Mouse (Mus musculus) neural tube, embryonic 11.5 days (tissue): ENCODE results near the gene Slc25a45. TPM values are rescaled to one million over a fixed set of nuclear protein-coding genes. Genes with fewer than 3 reads are reported as not detected.

ENCODE experiments used
- ATAC-seq: fragments of 200-750 bp; cut with Nextera tagmentation; 2 replicates; pipeline ENCODE4 v1.8.0; 2017; ENCODE audit warnings: moderate number of reproducible peaks, mild to moderate bottlenecking, moderate TSS enrichment, moderate library complexity; ENCODE audit not compliant: insufficient read depth, low FRiP score, low TSS enrichment
- DNase-seq: peaks from one replicate; pipeline ENCODE4 v3.0.0-alpha.2; 2015; ENCODE audit warnings: low spot score
- H3K27ac ChIP-seq: fragments of 300-500 bp; sonication (generic); 2 replicates; pipeline ENCODE4 v1.5.1; 2014; ENCODE audit warnings: low read depth, mild to moderate bottlenecking, low read length
- H3K27me3 ChIP-seq: fragments of 300-500 bp; sonication (generic); 2 replicates; pipeline ENCODE4 v1.6.1; 2014; ENCODE audit warnings: mild to moderate bottlenecking, low read length, mixed read lengths; ENCODE audit not compliant: control insufficient read depth, insufficient read depth
- H3K36me3 ChIP-seq: fragments of 300-500 bp; sonication (generic); 2 replicates; pipeline ENCODE4 v1.6.1; 2014; ENCODE audit warnings: mild to moderate bottlenecking, low read length, moderate library complexity, mixed read lengths; ENCODE audit not compliant: control insufficient read depth, insufficient read depth
- H3K4me1 ChIP-seq: fragments of 300-500 bp; sonication (generic); 2 replicates; pipeline ENCODE4 v1.6.1; 2014; ENCODE audit warnings: low read length, mixed read lengths; ENCODE audit not compliant: control insufficient read depth, insufficient read depth
- H3K4me2 ChIP-seq: fragments of 300-500 bp; sonication (generic); 2 replicates; pipeline ENCODE4 v1.6.1; 2014; ENCODE audit warnings: low read depth, mild to moderate bottlenecking, moderate library complexity
- H3K4me3 ChIP-seq: fragments of 300-500 bp; sonication (generic); 2 replicates; pipeline ENCODE4 v1.5.1; 2014; ENCODE audit warnings: low read depth, low read length
- H3K9ac ChIP-seq: fragments of 300-500 bp; sonication (generic); 2 replicates; pipeline ENCODE4 v1.6.1; 2014; ENCODE audit warnings: mild to moderate bottlenecking, low read length
- H3K9me3 ChIP-seq: fragments of 300-500 bp; sonication (generic); 2 replicates; pipeline ENCODE4 v1.6.1; 2016; ENCODE audit warnings: low read length; ENCODE audit not compliant: control insufficient read depth
- WGBS: fragments of 180-500 bp; shearing (Covaris S2); extraction: QIAGEN DNeasy Blood & Tissue Kit; methylation state at CpG from one replicate; pipeline ENCODE4 v1.1.7; 2014; 5-methylcytosine and 5-hydroxymethylcytosine counted together
- polyA plus RNA-seq: library from polyadenylated mRNA; unstranded; fragments of >200 nt; fragmentation: Nextera tagmentation; extraction: Ambion mirVana; gene quantifications from 2 replicates; pipeline ENCODE4 v1.2.1, GENCODE M21; 2014

The Slc25a45 gene
- polyA plus RNA-seq = 0.74 and 1.7 TPM in 2 replicates

- Histone ChIP-seq H3K4me1 (peaks cover 12% of the 10 kb centered on the region; the same call in 1 of the 2 replicates), H3K27ac (no peak within 1 kb of the TSS), H3K27me3 (no peaks in the 10 kb centered on the region), H3K4me2 (no peak within 1 kb of the TSS), H3K4me3 (no peak within 1 kb of the TSS), H3K9me3 (no peaks in the 10 kb centered on the region), H3K36me3 (no peaks in the 10 kb centered on the region), H3K9ac (no peak within 1 kb of the TSS)
- DNase-seq (peak; percentile 75), ATAC-seq (peak; percentile 50; the same call in 1 of the 2 replicates)
- WGBS = 56% methylated on average over 15 of the region's 15 CpGs
Measured at GRCm38 (mm10) chr19:5877618-5878361, at the start of gene Slc25a45. Slc25a45 (plus strand) TSS chr19:5877808.

- 88% methylated on average over 3 of the region's 3 CpGs for WGBS
- Histone ChIP-seq H3K9me3 (no peaks in the 10 kb centered on the region), H3K4me1 (peaks cover 3% of the 10 kb centered on the region; the same call in 1 of the 2 replicates), H3K4me2 (no peak overlapping the region), H3K4me3 (no peak overlapping the region), H3K36me3 (no peaks in the 10 kb centered on the region), H3K9ac (no peak overlapping the region), H3K27ac (no peak overlapping the region), H3K27me3 (no peaks in the 10 kb centered on the region)
- DNase-seq = no peak
- no peak for ATAC-seq
Measured at GRCm38 (mm10) chr19:5828155-5828554, 49.5 kb upstream of the Slc25a45 start.

- H3K27me3 ChIP-seq = no peaks in the 10 kb centered on the region
- H3K4me1 ChIP-seq = no peaks in the 10 kb centered on the region
- H3K9me3 ChIP-seq = no peaks in the 10 kb centered on the region
- no peak overlapping the region for H3K4me3 ChIP-seq
- ATAC-seq = no peak
- H3K36me3 ChIP-seq = no peaks in the 10 kb centered on the region
- no peak overlapping the region for H3K9ac ChIP-seq
- H3K27ac ChIP-seq = no peak overlapping the region
- 89% methylated on average over 7 of the region's 7 CpGs for whole genome bisulfite sequencing
- DNase-seq = no peak
- no peak overlapping the region for H3K4me2 ChIP-seq
Measured at GRCm38 (mm10) chr19:5828905-5829304, 48.7 kb upstream of the Slc25a45 start.

- Histone ChIP-seq H3K9me3 (no peaks in the 10 kb centered on the region), H3K4me1 (no peaks in the 10 kb centered on the region), H3K4me3 (no peak overlapping the region), H3K27ac (no peak overlapping the region), H3K4me2 (no peak overlapping the region), H3K27me3 (no peaks in the 10 kb centered on the region), H3K9ac (no peak overlapping the region), H3K36me3 (no peaks in the 10 kb centered on the region)
- ATAC-seq (no peak), DNase-seq (no peak)
- 87% methylated on average over 19 of the region's 19 CpGs for WGBS
Measured at GRCm38 (mm10) chr19:5829958-5830615, 47.5 kb upstream of the Slc25a45 start.

- Histone ChIP-seq H3K4me1 (no peaks in the 10 kb centered on the region), H3K4me2 (no peak overlapping the region), H3K36me3 (no peaks in the 10 kb centered on the region), H3K27ac (no peak overlapping the region), H3K4me3 (no peak overlapping the region), H3K9ac (no peak overlapping the region), H3K27me3 (no peaks in the 10 kb centered on the region), H3K9me3 (no peaks in the 10 kb centered on the region)
- no peak for DNase-seq
- WGBS = 89% methylated on average over 7 of the region's 7 CpGs
- ATAC-seq = no peak
Measured at GRCm38 (mm10) chr19:5830776-5831175, 46.8 kb upstream of the Slc25a45 start.

GRCm38 (mm10) chr19:5831224-5831957, 46.2 kb upstream of the Slc25a45 start:
- WGBS = 87% methylated on average over 11 of the region's 11 CpGs
- no peak overlapping the region for H3K9ac ChIP-seq
- no peak for DNase-seq

GRCm38 (mm10) chr19:5831958-5832320, 45.7 kb upstream of the Slc25a45 start:
- ATAC-seq = no peak
- no peak overlapping the region for H3K4me3 ChIP-seq
- no peaks in the 10 kb centered on the region for H3K27me3 ChIP-seq
- no peaks in the 10 kb centered on the region for H3K4me1 ChIP-seq
- 94% methylated on average over 4 of the region's 4 CpGs for WGBS
- no peaks in the 10 kb centered on the region for H3K9me3 ChIP-seq
- DNase-seq = no peak
- no peaks in the 10 kb centered on the region for H3K36me3 ChIP-seq
- no peak overlapping the region for H3K9ac ChIP-seq
- no peak overlapping the region for H3K27ac ChIP-seq
- no peak overlapping the region for H3K4me2 ChIP-seq

More at GRCm38 (mm10) chr19:5831224-5831957, 46.2 kb upstream of the Slc25a45 start:
- Histone ChIP-seq H3K4me1 (no peaks in the 10 kb centered on the region), H3K9me3 (no peaks in the 10 kb centered on the region), H3K4me3 (no peak overlapping the region), H3K4me2 (no peak overlapping the region), H3K27me3 (no peaks in the 10 kb centered on the region), H3K36me3 (no peaks in the 10 kb centered on the region), H3K27ac (no peak overlapping the region)
- no peak for ATAC-seq

- Histone ChIP-seq H3K27me3 (no peaks in the 10 kb centered on the region), H3K9ac (no peak overlapping the region), H3K4me1 (no peaks in the 10 kb centered on the region), H3K4me2 (no peak overlapping the region), H3K36me3 (no peaks in the 10 kb centered on the region), H3K4me3 (no peak overlapping the region), H3K27ac (no peak overlapping the region), H3K9me3 (no peaks in the 10 kb centered on the region)
- no peak for ATAC-seq
- 87% methylated on average over 6 of the region's 6 CpGs for WGBS
- no peak for DNase-seq
Measured at GRCm38 (mm10) chr19:5832326-5832725, 45.3 kb upstream of the Slc25a45 start.
